Mouse (Mus musculus): ENCODE results near the gene Pid1. TPM values are rescaled to one million over a fixed set of nuclear protein-coding genes. Genes with fewer than 3 reads are reported as not detected.

The Pid1 gene
- polyA plus RNA-seq, 1 experiment from 2014 or later = 43.6 TPM

Small RNA genes within 50 kb of the gene (microRNA-seq; reads per million reads assigned to microRNA genes)
- not detected for gene Mir6353

Data from embryonic facial prominence, embryonic 13.5 days (tissue).